Mouse (Mus musculus) kidney, postnatal 0 days (tissue): Measurements from ENCODE around the gene Hoxc6. TPM values are rescaled to one million over a fixed set of nuclear protein-coding genes. Genes with fewer than 3 reads are reported as not detected.

ENCODE experiments used
- ATAC-seq: fragments of 200-750 bp; cut with Nextera tagmentation; replicated peaks from 2 replicates; pipeline ENCODE4 v1.8.0; 2017; ENCODE audit warnings: low read depth, moderate number of reproducible peaks, moderate TSS enrichment, moderate library complexity; ENCODE audit not compliant: low FRiP score
- DNase-seq: peaks from one replicate; pipeline ENCODE4 v3.0.0-alpha.2; 2016; ENCODE audit warnings: low spot score
- H3K27ac ChIP-seq: fragments of 300-500 bp; sonication (generic); 2 replicates; pipeline ENCODE4 v1.5.1; 2014; ENCODE audit warnings: mild to moderate bottlenecking
- H3K27me3 ChIP-seq: fragments of 300-500 bp; sonication (generic); 2 replicates; pipeline ENCODE4 v1.6.1; 2014; ENCODE audit warnings: low read length, mixed read lengths; ENCODE audit not compliant: insufficient read depth
- H3K36me3 ChIP-seq: fragments of 300-500 bp; sonication (generic); 2 replicates; pipeline ENCODE4 v1.6.1; 2014; ENCODE audit warnings: low read length, mixed read lengths; ENCODE audit not compliant: insufficient read depth
- H3K4me1 ChIP-seq: fragments of 300-500 bp; sonication (generic); replicated peaks from 2 replicates; pipeline ENCODE4 v1.6.1; 2014; ENCODE audit warnings: antibody characterized with exemption, low read length, mixed read lengths; ENCODE audit not compliant: insufficient read depth
- H3K4me2 ChIP-seq: fragments of 300-500 bp; sonication (generic); 2 replicates; pipeline ENCODE4 v1.6.1; 2014; ENCODE audit warnings: mild to moderate bottlenecking, low read length, moderate library complexity, mixed read lengths
- H3K4me3 ChIP-seq: fragments of 300-500 bp; sonication (generic); replicated peaks from 2 replicates; pipeline ENCODE4 v1.5.1; 2014; ENCODE audit warnings: low read depth, low read length
- H3K9ac ChIP-seq: fragments of 300-500 bp; sonication (generic); 2 replicates; pipeline ENCODE4 v1.6.1; 2014; ENCODE audit warnings: low read depth, low read length
- H3K9me3 ChIP-seq: fragments of 300-500 bp; sonication (generic); replicated peaks from 2 replicates; pipeline ENCODE4 v1.6.1; 2016; ENCODE audit warnings: low read length, inconsistent platforms, mixed read lengths
- CTCF ChIP-seq: IDR thresholded peaks from 2 replicates; pipeline ENCODE4 v1.5.1; 2016; ENCODE audit warnings: antibody characterized with exemption, low read depth, mild to moderate bottlenecking, moderate library complexity
- WGBS: fragments of 180-500 bp; shearing (Covaris S2); extraction: QIAGEN DNeasy Blood & Tissue Kit; methylation state at CpG from one replicate; pipeline ENCODE4 v1.1.7; 2014; 5-methylcytosine and 5-hydroxymethylcytosine counted together
- polyA plus RNA-seq: library from polyadenylated mRNA; unstranded; fragments of >200 nt; fragmentation: Nextera tagmentation; extraction: Ambion mirVana; gene quantifications from 2 replicates; pipeline ENCODE4 v1.2.1, GENCODE M21; 2015

Hoxc6 gene
- polyA plus RNA-seq, 1 experiment from 2014 or later: 9.3 TPM

GRCm38 (mm10) chr15:102963259-102963658 is 34.8 kb upstream of the Hoxc6 start:
- 16% methylated on average over 8 of the region's 8 CpGs for WGBS
- H3K27me3 ChIP-seq: no peaks in the 10 kb centered on the region
- peak overlapping the region; percentile 91 for H3K27ac ChIP-seq
- ATAC-seq (no peak), DNase-seq (no peak)
- no peaks in the 10 kb centered on the region for H3K36me3 ChIP-seq
- H3K4me3 ChIP-seq: peak overlapping the region; percentile 51
- H3K9me3 ChIP-seq: no peaks in the 10 kb centered on the region
- H3K4me2 ChIP-seq: peak overlapping the region; percentile 90
- H3K9ac ChIP-seq: peak overlapping the region; percentile 74
- no peak for TF ChIP-seq CTCF
- H3K4me1 ChIP-seq: peaks cover 18% of the 10 kb centered on the region

- H3K4me3 ChIP-seq: peak overlapping the region; percentile 51
- no peak for TF ChIP-seq CTCF
These were observed 34.1 kb upstream of the Hoxc6 start for GRCm38 (mm10) chr15:102963671-102964640.

GRCm38 (mm10) chr15:102965003-102965891 is 32.8 kb upstream of the Hoxc6 start:
- Histone ChIP-seq H3K9me3 (no peaks in the 10 kb centered on the region), H3K4me3 (peak overlapping the region; percentile 51), H3K4me1 (peaks cover 21% of the 10 kb centered on the region), H3K27ac (peak overlapping the region; percentile 91), H3K27me3 (no peaks in the 10 kb centered on the region), H3K4me2 (peak overlapping the region; percentile 90), H3K9ac (peak overlapping the region; percentile 74), H3K36me3 (no peaks in the 10 kb centered on the region)
- no peak for TF ChIP-seq CTCF
- WGBS: 11% methylated on average over 26 of the region's 26 CpGs
- DNase-seq (peak; percentile 68), ATAC-seq (no peak)

More at GRCm38 (mm10) chr15:102963671-102964640, 34.1 kb upstream of the Hoxc6 start:
- ATAC-seq: 0 out of 2 replicates have a peak, but pooled peaks have one; percentile 23
- Histone ChIP-seq H3K4me1 (peaks cover 18% of the 10 kb centered on the region), H3K36me3 (no peaks in the 10 kb centered on the region), H3K4me2 (peak overlapping the region; percentile 90), H3K9ac (peak overlapping the region; percentile 74), H3K27ac (peak overlapping the region; percentile 91), H3K27me3 (no peaks in the 10 kb centered on the region), H3K9me3 (no peaks in the 10 kb centered on the region)
- peak; percentile 94 for DNase-seq
- 2% methylated on average over 28 of the region's 28 CpGs for WGBS

GRCm38 (mm10) chr15:102965892-102966775 is 31.9 kb upstream of the Hoxc6 start:
- no peaks in the 10 kb centered on the region for H3K27me3 ChIP-seq
- peak overlapping the region; percentile 80 for H3K9ac ChIP-seq
- peak overlapping the region; percentile 91 for H3K27ac ChIP-seq

GRCm38 (mm10) chr15:102966776-102967311 is 31.2 kb upstream of the Hoxc6 start, which contains the start of gene Hoxc10:
Gene Hoxc10, plus strand, starts transcription at chr15:102966796.
- H3K36me3 ChIP-seq: no peaks in the 10 kb centered on the region
- H3K9me3 ChIP-seq: no peaks in the 10 kb centered on the region
- H3K27ac ChIP-seq: peak within 1 kb of the TSS; percentile 91
- peak within 1 kb of the TSS; percentile 90 for H3K4me2 ChIP-seq
- no peak for TF ChIP-seq CTCF
- DNase-seq (no peak), ATAC-seq (peak; percentile 49)
- peak within 1 kb of the TSS; percentile 80 for H3K9ac ChIP-seq
- H3K4me3 ChIP-seq: peak within 1 kb of the TSS; percentile 51
- 1% methylated on average over 27 of the region's 27 CpGs for WGBS
- H3K4me1 ChIP-seq: peaks cover 17% of the 10 kb centered on the region
- H3K27me3 ChIP-seq: no peaks in the 10 kb centered on the region

More at GRCm38 (mm10) chr15:102965892-102966775, 31.9 kb upstream of the Hoxc6 start:
- DNase-seq (peak; percentile 98), ATAC-seq (peak; percentile 80)
- WGBS: 2% methylated on average over 30 of the region's 30 CpGs
- peaks cover 20% of the 10 kb centered on the region for H3K4me1 ChIP-seq
- H3K36me3 ChIP-seq: no peaks in the 10 kb centered on the region
- no peaks in the 10 kb centered on the region for H3K9me3 ChIP-seq
- H3K4me2 ChIP-seq: peak overlapping the region; percentile 90
- H3K4me3 ChIP-seq: peak overlapping the region; percentile 51
- TF ChIP-seq CTCF: peak; percentile 94
